In the genomic region with DNA sequence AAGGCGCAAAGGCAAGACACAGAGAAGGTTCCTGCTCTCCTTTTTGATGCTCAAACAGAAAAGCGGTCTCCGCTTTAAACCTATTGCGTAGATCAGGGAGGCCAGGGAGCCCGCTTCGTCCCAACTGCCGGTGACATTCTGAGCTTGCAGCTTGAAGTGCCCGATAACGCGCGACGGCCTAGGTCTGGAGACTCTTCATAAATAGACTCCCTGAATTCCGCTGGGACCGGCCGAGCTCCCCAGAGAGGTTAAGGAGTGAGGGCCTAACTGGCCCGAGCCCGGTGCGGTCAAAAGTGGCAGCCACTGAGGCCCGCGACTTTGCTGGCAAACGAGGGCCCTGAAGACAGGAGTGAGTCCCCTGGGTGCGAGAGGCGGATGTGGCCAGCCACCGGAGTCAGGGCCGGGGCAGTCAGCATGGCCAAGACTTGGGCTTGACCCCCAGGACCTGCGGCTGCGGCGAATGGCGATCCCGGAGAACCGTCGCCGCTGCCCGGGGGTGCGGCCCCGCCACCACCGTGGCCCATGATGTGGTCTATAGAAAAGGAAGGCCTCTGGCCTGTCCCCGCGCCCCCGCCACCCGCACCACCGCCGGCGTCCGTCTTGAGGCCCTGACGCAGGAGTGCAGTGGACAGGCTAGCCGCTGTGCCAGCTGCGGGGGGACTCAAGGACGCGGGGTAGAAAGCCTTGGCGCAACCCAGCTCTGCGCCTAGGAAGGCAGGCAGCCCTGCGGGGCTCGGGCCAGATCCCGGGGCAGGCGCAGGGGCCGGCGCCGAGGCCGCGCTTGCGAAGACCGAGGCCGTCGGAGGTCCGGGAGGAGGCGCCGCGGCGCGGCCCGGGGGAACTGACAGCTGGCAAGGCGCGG, we compare ENCODE assay signal across 8 mouse cellular contexts. TPM values are rescaled to one million over a fixed set of nuclear protein-coding genes. Genes with fewer than 3 reads are reported as not detected.
A peak's percentile ranks its signal among the peaks of the same experiment; 100 is the strongest.
DNase-seq lines count a peak whose midpoint lies in the region; ATAC-seq lines count a peak whose summit lies in the region.

No protein-coding gene starts in this region.

- peaks cover 2% of the 10 kb centered on the region; the same call in 1 of the 2 replicates for H3K9me3 ChIP-seq in hindbrain, embryonic 16.5 days (ENCODE audit: control insufficient read depth, low read length)
- H3K9me3 ChIP-seq in midbrain, embryonic 11.5 days (ENCODE audit: control insufficient read depth, low read length) = no peaks in the 10 kb centered on the region

- DNase-seq in right cerebral cortex, postnatal 4 days = peak; percentile 16
- DNase-seq in right cerebral cortex, postnatal 36 days (ENCODE audit: low spot score in 2 of 2) = no peak
- peak; percentile 59 for DNase-seq in embryo, embryonic 9.5 days (ENCODE audit: extremely low spot score)
- DNase-seq in midbrain, embryonic 11.5 days (ENCODE audit: low spot score, missing footprints) = peak; percentile 95
- no peak for DNase-seq in frontal cortex, postnatal 10 days (ENCODE audit: low spot score in 2 of 2)

- peaks cover 15% of the 10 kb centered on the region for H3K4me1 ChIP-seq in hindbrain, embryonic 16.5 days (ENCODE audit: control insufficient read depth, insufficient read depth, low read depth, low read length)
- peaks cover 11% of the 10 kb centered on the region for H3K4me1 ChIP-seq in midbrain, embryonic 11.5 days (ENCODE audit: control insufficient read depth, insufficient read depth, low read length)

- no peak overlapping the region for H3K9ac ChIP-seq in hindbrain, embryonic 16.5 days (ENCODE audit: low read depth, low read length)
- peak overlapping the region; percentile 33 for H3K9ac ChIP-seq in midbrain, embryonic 11.5 days (ENCODE audit: low read length)

- peak overlapping the region; percentile 70 for H3K4me2 ChIP-seq in hindbrain, embryonic 16.5 days (ENCODE audit: low read length)
- peak overlapping the region; percentile 61 for H3K4me2 ChIP-seq in midbrain, embryonic 11.5 days

- no peaks in the 10 kb centered on the region for H3K36me3 ChIP-seq in hindbrain, embryonic 16.5 days (ENCODE audit: control insufficient read depth, insufficient read depth, low read length)
- H3K36me3 ChIP-seq in midbrain, embryonic 11.5 days (ENCODE audit: control insufficient read depth, insufficient read depth, low read length) = no peaks in the 10 kb centered on the region

- peak overlapping the region; percentile 45 for H3K4me3 ChIP-seq in hindbrain, embryonic 16.5 days (ENCODE audit: low read length)
- H3K4me3 ChIP-seq in midbrain, embryonic 11.5 days (ENCODE audit: low read depth, low read length) = peak overlapping the region; percentile 39

- H3K27ac ChIP-seq in hindbrain, embryonic 16.5 days (ENCODE audit: low read depth, low read length) = no peak overlapping the region
- no peak overlapping the region for H3K27ac ChIP-seq in midbrain, embryonic 11.5 days (ENCODE audit: low read depth, low read length)

- H3K27me3 ChIP-seq in hindbrain, embryonic 16.5 days (replicated peaks; ENCODE audit: control insufficient read depth, insufficient read depth, low read length) = peaks cover 66% of the 10 kb centered on the region
- peaks cover 98% of the 10 kb centered on the region for H3K27me3 ChIP-seq in midbrain, embryonic 11.5 days (ENCODE audit: control insufficient read depth, insufficient read depth, low read length)

- under 1% methylated on average over 74 of the region's 74 CpGs for whole genome bisulfite sequencing in hindbrain, embryonic 16.5 days
- WGBS in midbrain, embryonic 11.5 days = under 1% methylated on average over 73 of the region's 74 CpGs

- no peak for ATAC-seq in hindbrain, embryonic 16.5 days
- no peak for ATAC-seq in midbrain, embryonic 11.5 days (ENCODE audit: low FRiP score)
- ATAC-seq in cerebellum, adult (ENCODE audit: insufficient number of reproducible peaks, low FRiP score, low TSS enrichment) = no peak
- no peak for ATAC-seq in erythroblast, adult 5-6 weeks (replicated peaks; ENCODE audit: low FRiP score, poor library complexity, severe bottlenecking)

RNA-seq across cellular contexts. Expression of a gene that starts 1.4 kb away (rescaled TPM):
- 0.05 and 0.07 TPM in 2 replicates for polyA plus RNA-seq in hindbrain, embryonic 16.5 days (2015; fragmentation: Nextera tagmentation; extraction: Ambion mirVana)
- polyA plus RNA-seq in midbrain, embryonic 11.5 days (2014; fragmentation: Nextera tagmentation; extraction: Ambion mirVana) = 2.0 and 2.4 TPM in 2 replicates
- not detected in 2 replicates for total RNA-seq in erythroblast, adult 5-6 weeks (2015; ENCODE audit: low replicate concordance)
- total RNA-seq in erythroblast, adult 5-6 weeks (2017; ENCODE audit: low replicate concordance) = 0.28 TPM in 1 of 2 replicates, not detected in the other

RNA-seq across cellular contexts. Expression of a gene that starts 18.5 kb away (rescaled TPM):
- not detected in 2 replicates for polyA plus RNA-seq in hindbrain, embryonic 16.5 days (2015; fragmentation: Nextera tagmentation; extraction: Ambion mirVana)
- polyA plus RNA-seq in midbrain, embryonic 11.5 days (2014; fragmentation: Nextera tagmentation; extraction: Ambion mirVana) = 0.44 and 1.1 TPM in 2 replicates
- total RNA-seq in erythroblast, adult 5-6 weeks (2015; ENCODE audit: low replicate concordance) = not detected in 2 replicates
- total RNA-seq in erythroblast, adult 5-6 weeks (2017; ENCODE audit: low replicate concordance) = not detected in 2 replicates

Comparison
In these comparisons a context has a peak if more than half of its experiments do, and no peak if none do; other contexts are left out.
1. DNase-seq: peak in right cerebral cortex, postnatal 4 days (single experiment), embryo, embryonic 9.5 days (single experiment) and midbrain, embryonic 11.5 days (single experiment); none in right cerebral cortex, postnatal 36 days (0 of 2) and frontal cortex, postnatal 10 days (0 of 2).